Mouse (Mus musculus) erythroblast, adult 5-6 weeks (primary cell): ENCODE results near the gene Smox. TPM values are rescaled to one million over a fixed set of nuclear protein-coding genes. Genes with fewer than 3 reads are reported as not detected.

Source experiments
- ATAC-seq: replicated peaks from 2 replicates; pipeline ENCODE4 v1.8.0; 2016; ENCODE audit warnings: moderate number of reproducible peaks, mild to moderate bottlenecking, moderate TSS enrichment, inconsistent platforms; ENCODE audit not compliant: poor library complexity, low FRiP score, severe bottlenecking
- total RNA-seq, 2 experiments: library from RNA; stranded (forward) in 1 of 2; stranded (reverse) in 1 of 2; fragments of 150-400 nt in 1 of 2; fragments of 200-764, 138-1000 nt in 1 of 2; gene quantifications; 2 replicates each; pipeline versions ENCODE4 v1.2.3 to v1.2.4; 2015 to 2017; ENCODE audit warnings: low replicate concordance in 2 of 2

Gene Smox
- total RNA-seq, 2 experiments from 2014 or later, result 267 to 332 TPM

- no peak for ATAC-seq
Observed at GRCm38 (mm10) chr2:131482478-131482877, 8.8 kb upstream of the Smox start.

- no peak for ATAC-seq
Observed at GRCm38 (mm10) chr2:131483562-131483961, 7.7 kb upstream of the Smox start.

DNA sequence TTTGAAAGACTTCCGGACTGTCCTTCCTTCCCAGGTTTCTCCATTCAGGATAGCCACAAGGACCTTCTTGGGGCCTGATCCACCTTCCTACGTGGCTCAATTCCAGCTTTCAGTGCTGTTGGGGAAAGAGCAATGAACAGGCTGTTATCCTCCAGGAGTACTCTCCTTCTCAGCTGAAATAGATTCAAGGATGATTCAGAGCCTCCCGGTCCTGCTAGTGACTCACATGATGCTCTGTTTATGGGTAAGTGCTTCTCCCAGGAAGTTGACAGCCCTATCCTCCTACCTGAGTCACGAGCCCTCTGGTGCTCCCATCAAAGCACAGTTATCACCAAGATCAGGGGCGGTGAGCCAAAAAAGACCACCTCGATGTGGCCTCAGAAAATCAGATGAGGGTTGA lies 7.1 kb upstream of the Smox start:
- ATAC-seq, result no peak

DNA sequence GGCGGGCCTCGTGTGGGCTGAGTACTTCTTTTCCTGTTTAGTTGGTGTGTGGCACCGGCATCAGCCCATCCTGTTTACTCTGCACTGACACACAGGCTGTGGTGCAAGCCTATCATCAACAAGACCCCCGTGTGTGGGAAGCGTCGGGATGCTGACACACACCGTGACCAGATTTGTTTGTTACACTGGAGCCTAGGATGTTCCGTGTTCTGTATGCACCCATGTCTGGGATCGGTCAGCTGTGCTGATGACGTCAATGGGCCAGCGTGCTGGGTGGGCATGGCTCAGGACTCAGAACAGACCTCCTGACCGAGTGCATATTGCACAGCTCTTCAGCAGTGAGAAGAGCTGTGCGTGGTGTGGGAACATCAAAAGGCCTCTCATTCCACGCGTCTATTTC lies 6.2 kb upstream of the Smox start:
- ATAC-seq, result no peak

DNA sequence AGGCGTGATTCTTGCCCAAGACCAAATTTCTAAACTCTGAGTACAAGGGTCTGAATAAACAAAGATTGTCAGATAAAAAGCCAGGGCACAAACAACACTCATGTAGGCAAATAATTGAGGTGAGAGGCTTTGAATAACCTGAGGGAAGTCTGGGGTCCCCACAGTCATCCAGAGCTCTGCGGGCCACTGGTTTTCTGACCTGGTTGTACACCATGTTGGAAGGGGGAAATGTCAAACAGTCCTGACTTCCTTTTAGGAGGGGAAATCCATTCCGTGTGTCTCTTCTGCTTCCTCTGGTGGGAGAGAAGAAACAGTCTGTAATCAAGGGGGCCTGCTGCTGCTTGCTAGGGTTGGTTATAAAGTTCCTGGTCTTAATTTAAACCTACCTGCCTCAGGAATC lies 5.2 kb upstream of the Smox start:
- ATAC-seq, result no peak

DNA sequence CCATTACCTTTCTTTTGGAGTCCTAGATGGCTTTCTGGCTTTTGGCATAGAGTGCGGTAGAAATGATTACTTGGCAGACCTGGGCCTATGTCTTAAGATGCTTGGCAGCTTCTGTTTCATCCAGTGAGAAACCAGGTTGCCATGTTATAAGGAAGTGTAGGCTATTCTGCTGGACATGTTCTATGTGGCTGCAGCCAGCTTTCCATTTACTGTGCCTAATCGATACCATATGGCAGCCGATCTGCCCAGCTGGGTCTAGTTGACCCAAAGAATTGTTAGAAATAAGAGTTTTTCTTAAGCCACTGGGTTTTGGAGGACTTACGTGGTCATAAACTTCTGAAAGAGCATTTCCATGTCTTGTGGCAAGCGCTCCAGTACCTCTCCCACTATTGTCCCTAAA lies 4.0 kb upstream of the Smox start:
- no peak for ATAC-seq

DNA sequence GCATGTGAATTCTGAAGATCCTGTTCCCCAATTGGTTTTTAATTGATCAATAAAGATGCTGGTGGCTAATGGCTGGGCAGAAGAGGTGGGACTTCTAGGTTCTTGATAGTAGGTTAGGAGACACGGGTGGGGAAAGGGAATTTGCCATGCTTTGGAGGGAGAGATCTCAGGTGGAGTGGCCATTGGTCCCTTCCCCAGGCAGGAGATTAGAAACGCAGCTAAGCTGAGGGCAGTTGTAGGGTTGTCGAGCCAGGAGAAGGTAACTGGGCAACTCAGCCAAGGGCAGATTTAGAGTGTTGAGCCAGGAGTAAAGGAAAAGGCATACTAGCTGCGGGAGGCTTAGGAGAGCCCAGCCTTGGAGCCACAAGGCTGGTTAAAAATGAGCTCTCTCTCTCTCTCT lies 3.0 kb upstream of the Smox start:
- no peak for ATAC-seq

- ATAC-seq, result peak; percentile 66
Observed at GRCm38 (mm10) chr2:131488870-131489269, 2.4 kb upstream of the Smox start.

DNA sequence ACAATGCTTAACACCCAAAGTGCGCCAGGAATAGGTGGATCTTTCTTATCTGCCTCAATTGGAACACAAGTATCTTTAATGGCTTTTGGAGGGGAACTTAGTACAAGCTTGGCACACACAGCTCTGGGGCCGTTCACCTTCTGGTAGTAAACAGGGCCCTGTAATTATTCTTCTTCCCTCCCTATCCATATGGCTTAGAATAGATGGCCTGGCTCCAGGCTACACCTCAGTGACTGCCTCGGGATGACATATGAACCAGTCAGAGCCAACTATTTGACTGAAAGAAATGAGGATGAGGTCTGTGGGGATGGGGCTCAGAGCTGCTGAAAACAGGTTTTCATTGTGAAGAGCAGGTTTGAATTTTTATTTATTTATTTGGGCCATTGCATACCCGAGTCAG lies 1.7 kb upstream of the Smox start:
- ATAC-seq, result no peak

GRCm38 (mm10) chr2:131491707-131492595 lies 655 bp downstream of the Smox start:
- peak; percentile 80 for ATAC-seq

DNA sequence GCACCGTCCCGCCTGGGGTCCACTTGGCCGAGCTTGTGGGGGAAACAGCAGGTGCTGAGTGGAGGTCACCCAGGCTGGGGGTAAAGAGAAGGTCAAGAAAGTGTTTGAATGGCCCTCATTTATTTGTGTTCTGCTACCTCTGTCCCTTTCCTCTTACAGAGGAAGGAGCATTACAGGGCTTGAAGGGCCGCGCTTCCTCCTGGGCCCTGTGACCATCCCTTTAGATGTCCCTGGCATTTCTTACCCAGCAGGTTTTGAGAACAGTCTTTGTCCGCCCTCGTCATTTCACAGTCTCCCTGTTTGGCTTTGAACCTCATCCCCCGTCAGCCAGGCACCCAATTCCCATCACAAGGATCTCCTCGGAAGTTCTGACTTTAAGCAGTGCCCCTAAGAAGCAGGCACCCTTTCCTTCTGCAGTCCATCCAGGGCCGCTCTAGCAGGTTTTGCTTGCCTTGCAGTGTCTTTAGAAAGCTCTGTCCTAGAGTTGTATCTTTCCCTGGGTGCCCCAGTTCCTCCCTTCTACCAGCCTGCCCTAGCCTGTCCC lies 1.4 kb downstream of the Smox start:
- no peak for ATAC-seq

GRCm38 (mm10) chr2:131493446-131493845 lies 2.1 kb downstream of the Smox start:
- ATAC-seq, result no peak

GRCm38 (mm10) chr2:131495256-131495655 lies 4.0 kb downstream of the Smox start:
- no peak for ATAC-seq

DNA sequence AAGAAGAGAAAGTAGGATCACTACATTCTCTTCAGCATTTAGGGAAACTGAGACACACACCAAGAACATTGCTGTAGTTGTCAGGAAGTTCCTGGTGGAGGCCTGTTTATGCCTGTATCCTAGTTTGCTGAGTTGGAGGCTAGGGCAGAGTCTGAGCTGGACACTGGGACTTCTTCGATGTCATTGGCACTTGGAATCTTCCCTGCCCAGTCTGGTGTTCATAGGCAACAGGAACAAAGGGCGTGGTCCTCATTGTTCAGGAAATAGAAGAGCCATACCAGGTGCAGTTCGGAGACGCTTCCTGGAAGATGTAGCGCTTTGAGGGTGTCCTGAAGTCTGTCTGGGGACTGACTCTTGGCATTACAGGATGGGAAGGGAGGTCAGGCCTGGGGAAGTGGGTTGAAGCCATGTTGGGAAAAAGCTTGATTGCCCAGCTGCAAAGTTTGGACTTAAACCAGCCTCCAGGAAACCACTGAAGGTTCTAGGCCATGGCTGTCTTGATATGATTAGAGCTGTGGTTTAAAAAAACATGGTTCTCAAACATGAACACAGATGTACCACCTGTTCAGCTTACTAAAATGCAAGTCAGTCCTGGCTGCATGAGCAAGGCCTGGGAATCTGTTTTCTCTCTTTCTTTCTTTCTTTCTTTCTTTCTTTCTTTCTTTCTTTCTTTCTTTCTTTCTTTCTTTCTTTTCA lies 5.0 kb downstream of the Smox start:
- peak; percentile 34 for ATAC-seq

GRCm38 (mm10) chr2:131497224-131497856 lies 6.0 kb downstream of the Smox start:
- ATAC-seq, result peak; percentile 81

DNA sequence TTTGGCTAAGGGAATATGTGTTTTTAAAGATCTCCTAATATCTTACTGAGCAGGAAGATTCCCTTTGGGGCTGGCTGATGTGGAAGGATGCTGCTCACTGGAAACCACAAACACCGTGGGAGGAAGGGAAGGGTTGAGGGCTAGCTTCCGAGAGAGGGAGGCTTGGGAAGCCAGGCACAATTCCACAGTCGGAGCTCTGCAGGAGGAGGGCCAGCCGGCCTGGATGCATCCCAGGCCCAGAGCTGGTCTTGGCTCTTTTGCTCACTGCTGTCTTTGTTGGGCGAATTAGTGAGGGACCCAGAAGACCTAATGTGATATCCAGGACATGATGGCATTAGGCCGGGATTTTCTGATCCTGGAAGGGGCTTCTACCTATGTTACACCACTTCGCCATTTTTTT lies 6.9 kb downstream of the Smox start:
- no peak for ATAC-seq

DNA sequence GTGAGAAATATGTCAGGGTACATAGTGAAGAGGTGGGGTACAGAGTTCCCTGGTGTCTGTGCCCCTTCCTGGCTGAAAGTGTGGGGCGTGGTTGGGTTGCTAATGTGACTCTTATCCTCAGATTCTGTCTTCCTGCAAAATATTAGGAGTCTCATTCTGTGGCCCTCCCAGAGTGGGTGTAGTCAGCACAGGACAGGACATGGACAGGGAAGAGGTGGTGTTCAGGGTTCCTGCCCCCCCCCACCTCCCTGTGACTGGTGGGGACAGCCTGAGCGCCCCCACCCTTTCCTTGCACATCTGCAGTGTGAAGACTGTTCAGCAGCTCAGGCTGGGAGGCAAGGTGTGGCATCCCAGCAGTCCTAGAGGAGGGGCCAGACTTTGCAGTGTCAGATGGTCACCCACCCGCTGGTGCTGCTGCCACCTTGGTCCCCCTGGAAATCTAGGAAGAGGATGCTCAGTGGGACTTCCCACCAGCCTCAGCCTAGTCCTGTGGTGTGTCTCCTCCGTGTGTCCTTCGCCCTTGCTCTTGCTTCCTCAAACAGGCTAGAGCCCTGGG lies 8.1 kb downstream of the Smox start:
- no peak for ATAC-seq

GRCm38 (mm10) chr2:131501886-131502285 lies 10.6 kb downstream of the Smox start:
- ATAC-seq, result no peak

DNA sequence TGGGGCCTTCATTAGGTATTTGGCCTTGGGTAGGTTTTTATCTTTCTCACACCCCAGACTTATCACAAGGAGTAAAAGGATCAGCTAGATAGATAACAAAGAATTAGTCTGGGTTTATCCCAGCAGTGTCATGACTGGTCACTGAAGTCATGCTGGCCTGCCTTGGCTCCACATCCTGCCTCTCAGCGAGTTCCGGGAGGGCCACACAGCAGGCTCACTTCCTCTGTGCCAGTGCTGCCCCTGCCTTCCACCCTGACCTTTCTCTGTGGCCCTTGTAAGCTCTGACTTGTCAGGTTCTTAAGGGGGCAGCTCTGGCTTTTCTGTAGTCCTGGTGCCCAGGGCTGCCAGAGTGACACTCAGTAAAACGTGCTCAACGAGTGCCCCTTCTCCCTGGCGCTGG lies 11.3 kb downstream of the Smox start:
- no peak for ATAC-seq

DNA sequence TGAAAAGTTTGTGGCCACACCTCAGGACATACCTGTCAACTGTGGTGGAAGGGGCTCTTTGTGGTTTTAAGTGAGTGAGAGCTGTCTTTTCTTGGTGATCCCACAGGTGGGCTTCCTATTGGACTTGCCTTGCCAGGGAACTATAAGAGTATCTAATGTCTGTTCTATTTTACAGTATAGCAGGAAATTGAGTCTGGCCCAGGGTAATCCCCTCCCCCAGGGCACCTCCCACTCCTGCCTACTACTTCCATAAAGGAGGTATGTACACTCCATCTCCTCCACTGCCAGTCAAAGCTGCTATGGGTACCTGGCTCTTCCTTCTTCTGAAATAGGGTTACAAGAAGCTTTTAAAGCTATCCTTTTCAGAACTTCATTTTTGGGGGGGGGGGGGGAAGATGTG lies 14.1 kb downstream of the Smox start:
- ATAC-seq, result no peak
